Mouse (Mus musculus) heart, adult 2 months (tissue): ENCODE results near the gene Dhrs7c.

ENCODE experiments used
- CTCF ChIP-seq: fragments of 200-600 bp; IDR thresholded peaks from 2 replicates; pipeline ENCODE4 v1.8.1; 2022; ENCODE audit warnings: antibody characterized with exemption, mild to moderate bottlenecking, moderate library complexity
- EP300 ChIP-seq: fragments of 200-500 bp; IDR thresholded peaks from 2 replicates; pipeline ENCODE4 v1.6.1; 2011; ENCODE audit warnings: low read depth, low read length, control low read depth; ENCODE audit not compliant: insufficient read depth
- POLR2A ChIP-seq: fragments of 200-500 bp; IDR thresholded peaks from 2 replicates; pipeline ENCODE4 v1.6.1; 2011; ENCODE audit warnings: mild to moderate bottlenecking, low read depth, low read length, control low read depth; ENCODE audit not compliant: insufficient read depth

DNA sequence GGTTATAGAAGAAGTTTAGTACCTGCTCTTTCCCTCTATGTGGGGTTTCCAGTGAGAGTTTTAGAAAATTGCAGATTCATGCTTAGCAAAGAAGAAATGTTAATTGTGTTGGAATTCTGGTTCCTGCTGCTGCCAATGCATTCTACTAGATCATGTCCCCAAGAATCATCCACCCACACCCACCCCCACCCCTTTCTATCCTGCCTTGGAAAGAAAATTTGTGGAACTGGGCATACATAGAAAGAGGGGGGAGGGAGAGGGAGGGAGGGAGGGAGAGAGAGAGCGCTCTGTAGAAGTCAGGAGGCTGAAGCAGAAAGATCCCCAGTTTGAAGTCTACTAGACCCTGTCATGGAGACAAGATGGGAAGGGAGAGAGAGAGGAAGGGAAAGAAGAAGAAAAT is 41.7 kb upstream of the Dhrs7c start:
- no peak for TF ChIP-seq POLR2A
- TF ChIP-seq CTCF: no peak
- TF ChIP-seq EP300: no peak
